Comparison of ENCODE assay signal across 8 mouse cellular contexts in the genomic region with DNA sequence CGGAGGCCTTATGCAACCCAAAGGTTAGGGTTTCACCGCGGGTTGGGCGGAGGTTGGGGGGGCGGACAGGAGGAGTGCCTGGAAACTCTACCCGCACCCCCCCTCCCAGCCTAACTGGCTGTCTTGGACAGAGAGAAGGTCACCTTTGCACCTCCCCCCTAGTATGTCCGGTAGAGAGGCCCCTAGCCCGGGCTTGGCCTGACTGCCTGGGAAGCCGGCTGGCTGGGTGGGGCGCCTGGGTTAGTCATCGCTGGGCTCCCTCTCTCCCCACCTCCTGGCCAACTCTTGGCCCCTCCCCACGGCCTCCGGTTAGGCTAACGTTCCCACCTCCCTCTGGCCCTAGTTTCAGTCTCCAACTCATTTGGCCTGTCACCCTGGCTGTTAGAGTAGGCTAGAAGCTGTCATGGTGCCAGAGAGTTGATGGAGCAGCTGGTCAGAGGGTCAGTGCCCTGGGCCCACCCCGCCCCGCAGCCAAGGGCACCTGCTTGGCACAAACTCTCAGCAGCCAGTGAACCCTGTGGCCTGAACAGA. TPM values are rescaled to one million over a fixed set of nuclear protein-coding genes. Genes with fewer than 3 reads are reported as not detected.
DNase-seq lines count a peak whose midpoint lies in the region; ATAC-seq lines count a peak whose summit lies in the region.

No protein-coding gene starts in this region.

- no peaks in the 10 kb centered on the region for H3K9me3 ChIP-seq in liver, embryonic 12.5 days (replicated peaks)

- H3K27me3 ChIP-seq in liver, embryonic 12.5 days (replicated peaks), result no peaks in the 10 kb centered on the region

- intact Hi-C loops in gastrocnemius, postnatal 14 days (cut with DNase I; ENCODE audit: low total_unique reads), result no loop called here

- peak overlapping the region; percentile 100 for H3K27ac ChIP-seq in liver, embryonic 12.5 days

- peak overlapping the region; percentile 90 for H3K9ac ChIP-seq in liver, embryonic 12.5 days

- peak overlapping the region; percentile 94 for H3K4me2 ChIP-seq in liver, embryonic 12.5 days

- 3% methylated on average over 16 of the region's 16 CpGs for WGBS in liver, embryonic 12.5 days (ENCODE audit: insufficient replicate concordance)

- H3K4me3 ChIP-seq in liver, embryonic 12.5 days, result peak overlapping the region; percentile 86

- DNase-seq in layer of hippocampus, adult 9-11 months, result peak; percentile 66
- DNase-seq in layer of hippocampus, adult 9-10 months (ENCODE audit: low spot score), result no peak
- peak; percentile 56 to 72 for DNase-seq in cerebellum, postnatal 14 days
- DNase-seq in gastrocnemius, postnatal 14 days, result peak; percentile 96
- DNase-seq in induced T-regulatory cell, adult 2 months (ENCODE audit: low read depth), result peak; percentile 75
- peak; percentile 72 to 76 for DNase-seq in monocyte, adult 2 months (ENCODE audit: low read depth in 1 of 2, low spot score in 2 of 2)
- peak; percentile 87 for DNase-seq in testis, postnatal 10 days (ENCODE audit: low spot score)

- peaks cover 36% of the 10 kb centered on the region for H3K36me3 ChIP-seq in liver, embryonic 12.5 days

- peaks cover 75% of the 10 kb centered on the region for H3K4me1 ChIP-seq in liver, embryonic 12.5 days

- ATAC-seq in liver, embryonic 12.5 days, result peak; percentile 50

RNA-seq across cellular contexts. Expression of a gene that starts 0.8 kb away (rescaled TPM):
- 10 to 100 TPM; 17.3 to 23.0 TPM for total RNA-seq in gastrocnemius, postnatal 14 days (2021)
- polyA plus RNA-seq in liver, embryonic 12.5 days (2016; fragmentation: Nextera tagmentation; extraction: Ambion mirVana), result 19.6 and 21.4 TPM in 2 replicates

RNA-seq across cellular contexts. Expression of a gene that starts 7.8 kb away (rescaled TPM):
- 1 to 10 TPM; 6.0 TPM for total RNA-seq in gastrocnemius, postnatal 14 days (2021)
- polyA plus RNA-seq in liver, embryonic 12.5 days (2016; fragmentation: Nextera tagmentation; extraction: Ambion mirVana), result 24.8 and 25.0 TPM in 2 replicates

RNA-seq across cellular contexts. Expression of a gene that starts 22.9 kb away (rescaled TPM):
- not detected for total RNA-seq in gastrocnemius, postnatal 14 days (2021)
- 351 and 375 TPM in 2 replicates for polyA plus RNA-seq in liver, embryonic 12.5 days (2016; fragmentation: Nextera tagmentation; extraction: Ambion mirVana)

RNA-seq across cellular contexts. Expression of a gene that starts 24.3 kb away (rescaled TPM):
- total RNA-seq in gastrocnemius, postnatal 14 days (2021), result 10 to 100 TPM; 64.9 to 68.5 TPM
- polyA plus RNA-seq in liver, embryonic 12.5 days (2016; fragmentation: Nextera tagmentation; extraction: Ambion mirVana), result 46.6 and 47.9 TPM in 2 replicates

RNA-seq across cellular contexts. Expression of a gene that starts 39.8 kb away (rescaled TPM):
- total RNA-seq in gastrocnemius, postnatal 14 days (2021), result 100 to 1,000 TPM; 128 to 156 TPM
- 158 and 172 TPM in 2 replicates for polyA plus RNA-seq in liver, embryonic 12.5 days (2016; fragmentation: Nextera tagmentation; extraction: Ambion mirVana)
